Mouse (Mus musculus) cerebellum, adult 8-10 months (tissue): ENCODE results near the gene Cfap61.
A peak's percentile ranks its signal among the peaks of the same experiment; 100 is the strongest.

Source experiments
- DNase-seq: peaks from one replicate; pipeline ENCODE4 v3.0.0; 2022

Gene Cfap61

GRCm38 (mm10) chr2:146223176-146223905 is 288.8 kb downstream of the Cfap61 start:
- DNase-seq: peak; percentile 16

DNA sequence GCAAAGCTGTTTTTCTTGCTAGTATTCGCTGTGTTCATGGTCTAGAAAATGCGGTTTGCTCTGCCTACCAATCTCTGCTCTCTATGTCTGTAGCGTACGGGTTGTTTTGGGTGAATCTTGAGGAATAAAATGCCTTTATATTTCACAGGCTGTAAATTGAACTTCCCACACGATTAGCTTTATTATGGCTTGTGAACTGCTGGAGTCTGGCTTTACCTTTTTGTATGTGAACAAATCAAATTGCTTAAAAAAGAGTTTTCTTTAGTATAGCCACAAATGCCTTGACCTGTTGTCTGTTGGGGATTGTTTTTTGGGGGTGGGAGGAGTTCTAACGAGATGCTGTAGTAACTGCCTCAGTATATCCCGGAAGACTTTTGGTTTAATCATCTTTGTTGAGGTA is 289.6 kb downstream of the Cfap61 start:
- DNase-seq: no peak

GRCm38 (mm10) chr2:146225818-146226217 is 291.2 kb downstream of the Cfap61 start:
- DNase-seq: no peak

- no peak for DNase-seq
Measured at GRCm38 (mm10) chr2:146226484-146226883, 291.9 kb downstream of the Cfap61 start.

GRCm38 (mm10) chr2:146227646-146228045 is 293.1 kb downstream of the Cfap61 start:
- DNase-seq: no peak

- no peak for DNase-seq
Measured at GRCm38 (mm10) chr2:146228435-146228834, 293.9 kb downstream of the Cfap61 start.

DNA sequence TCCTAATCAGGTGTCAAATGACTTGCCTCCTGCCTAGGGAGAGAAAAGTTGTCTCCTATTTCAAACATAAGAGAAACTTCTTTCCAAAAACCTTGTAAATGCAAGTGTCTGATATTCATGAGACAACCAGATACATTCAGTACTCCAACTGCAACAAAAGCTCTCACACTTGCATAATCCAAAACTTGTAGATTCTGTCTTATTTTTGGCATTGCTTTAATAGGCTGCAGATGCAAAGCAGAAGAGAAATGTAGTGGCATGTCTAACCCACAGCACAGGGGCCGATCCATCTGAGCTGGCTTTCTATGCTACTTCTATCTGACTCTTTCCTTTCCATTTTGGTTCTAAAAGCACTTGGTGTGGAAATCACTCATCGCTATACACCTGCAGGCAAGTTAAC is 296.9 kb downstream of the Cfap61 start:
- DNase-seq: no peak

DNA sequence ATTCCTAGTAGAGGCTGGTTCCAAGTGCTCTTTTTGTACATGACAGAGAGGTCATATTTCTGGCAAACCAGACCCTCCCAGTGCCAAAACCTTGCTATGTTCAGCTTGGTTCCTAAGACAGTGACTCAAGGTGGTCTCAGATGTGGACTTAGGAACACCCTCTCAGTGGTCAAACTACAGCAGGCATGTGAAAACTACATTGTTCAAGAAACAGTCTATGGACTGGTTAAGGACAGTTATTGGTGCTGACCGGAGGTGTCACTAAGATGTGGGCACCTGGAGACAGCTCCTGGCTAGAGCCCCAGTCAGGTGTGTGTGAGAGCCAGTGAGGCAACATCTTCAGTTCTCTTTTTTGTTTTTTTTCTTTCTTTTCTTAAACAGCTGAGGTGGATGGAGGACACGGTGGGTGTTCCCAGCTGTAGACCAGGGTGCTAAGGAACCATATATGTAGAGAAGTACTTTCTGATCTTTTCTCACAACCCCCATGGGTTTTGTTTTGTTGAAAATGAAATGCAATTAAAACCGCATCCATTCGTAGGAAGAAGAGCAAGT is 304.7 kb downstream of the Cfap61 start:
- DNase-seq: no peak

DNA sequence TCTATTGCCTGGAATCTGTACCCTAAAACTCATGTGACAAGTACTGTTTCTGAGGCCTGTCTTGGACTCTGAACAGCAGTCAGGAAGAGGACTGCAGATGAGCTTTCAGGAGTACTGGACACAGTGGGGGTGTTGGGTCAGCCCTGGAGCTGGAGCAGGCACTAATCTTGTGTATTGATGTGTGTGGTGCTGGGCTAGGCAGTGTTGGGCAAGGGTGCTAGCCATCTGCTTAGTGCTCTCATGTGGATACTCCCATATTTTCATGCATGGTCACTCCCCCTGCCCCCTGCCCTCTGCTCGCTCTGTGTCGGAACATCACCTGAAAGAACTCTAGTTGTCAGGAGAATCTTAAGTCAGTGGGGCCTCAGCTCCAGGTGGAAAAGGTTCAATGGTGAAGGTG is 309.5 kb downstream of the Cfap61 start:
- no peak for DNase-seq

DNA sequence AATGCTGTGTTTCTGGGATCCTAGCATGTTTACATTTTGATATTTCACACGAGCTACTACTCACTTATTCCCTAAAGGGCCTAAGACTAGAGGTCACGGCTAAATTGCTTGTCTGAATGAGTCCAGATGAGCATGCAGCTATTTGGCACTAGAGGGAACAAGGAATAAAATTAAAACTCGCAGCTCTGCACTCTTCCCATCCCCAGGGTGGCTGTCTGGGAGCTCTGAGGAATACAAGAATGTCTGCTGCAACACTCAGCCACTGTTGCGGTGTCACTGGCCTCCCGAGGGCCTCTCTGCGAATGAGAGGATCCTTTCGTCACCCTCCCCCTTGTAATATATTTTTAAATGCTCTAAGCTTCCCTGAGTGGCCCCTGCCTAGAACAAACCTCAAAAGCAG is 310.8 kb downstream of the Cfap61 start:
- DNase-seq: no peak

DNA sequence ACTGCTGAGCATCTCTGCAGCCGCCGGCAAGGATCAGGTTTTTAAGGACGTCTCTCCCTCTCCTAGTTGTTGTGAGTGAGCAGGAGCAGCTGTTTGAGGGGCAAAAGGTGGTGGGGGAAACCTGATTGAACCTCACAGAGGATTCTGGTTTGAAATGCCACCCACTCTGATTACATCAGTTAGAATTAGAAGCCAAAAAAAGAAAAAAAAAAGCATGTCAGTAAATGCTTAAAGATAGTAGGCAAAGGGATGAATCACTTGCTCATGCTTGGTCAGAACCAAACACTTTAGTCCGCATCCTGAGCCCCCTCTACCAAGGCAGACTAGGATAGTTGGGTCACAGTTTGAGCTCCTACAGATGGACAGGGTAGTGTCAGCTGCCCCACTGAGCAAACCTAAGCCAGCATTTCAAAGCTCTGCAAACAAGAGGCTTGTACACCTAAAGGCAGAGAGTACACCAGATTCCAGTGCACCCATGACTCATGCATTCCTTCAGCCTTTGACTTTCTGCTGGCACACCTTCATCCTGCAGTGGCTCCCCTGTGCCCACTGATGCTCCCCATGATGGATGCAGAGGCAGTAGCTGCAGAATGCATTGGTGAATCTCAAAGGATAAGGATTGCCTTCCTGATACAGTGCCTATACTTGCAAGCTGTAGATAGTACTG is 312.0 kb downstream of the Cfap61 start:
- no peak for DNase-seq

GRCm38 (mm10) chr2:146247576-146247975 is 313.0 kb downstream of the Cfap61 start:
- no peak for DNase-seq

DNA sequence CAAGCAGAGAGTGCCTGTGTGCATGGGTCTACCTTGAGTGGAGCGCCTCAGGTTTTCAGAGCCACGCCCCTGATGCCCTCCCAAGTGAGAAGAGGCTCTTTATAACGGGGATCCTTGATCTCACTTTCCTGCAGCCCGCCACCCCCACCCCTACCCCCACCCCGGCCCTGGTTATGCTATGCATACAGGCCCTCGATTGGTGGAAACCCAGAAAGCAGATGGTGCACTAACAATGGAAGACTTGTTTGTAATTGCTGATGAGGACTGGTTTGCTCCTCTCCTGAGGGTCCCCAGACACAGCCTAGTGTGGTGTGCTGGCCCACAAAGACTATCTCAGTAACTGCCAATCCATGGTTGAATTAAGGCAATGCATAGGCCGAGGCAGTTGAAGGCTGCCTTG is 314.4 kb downstream of the Cfap61 start:
- no peak for DNase-seq

DNA sequence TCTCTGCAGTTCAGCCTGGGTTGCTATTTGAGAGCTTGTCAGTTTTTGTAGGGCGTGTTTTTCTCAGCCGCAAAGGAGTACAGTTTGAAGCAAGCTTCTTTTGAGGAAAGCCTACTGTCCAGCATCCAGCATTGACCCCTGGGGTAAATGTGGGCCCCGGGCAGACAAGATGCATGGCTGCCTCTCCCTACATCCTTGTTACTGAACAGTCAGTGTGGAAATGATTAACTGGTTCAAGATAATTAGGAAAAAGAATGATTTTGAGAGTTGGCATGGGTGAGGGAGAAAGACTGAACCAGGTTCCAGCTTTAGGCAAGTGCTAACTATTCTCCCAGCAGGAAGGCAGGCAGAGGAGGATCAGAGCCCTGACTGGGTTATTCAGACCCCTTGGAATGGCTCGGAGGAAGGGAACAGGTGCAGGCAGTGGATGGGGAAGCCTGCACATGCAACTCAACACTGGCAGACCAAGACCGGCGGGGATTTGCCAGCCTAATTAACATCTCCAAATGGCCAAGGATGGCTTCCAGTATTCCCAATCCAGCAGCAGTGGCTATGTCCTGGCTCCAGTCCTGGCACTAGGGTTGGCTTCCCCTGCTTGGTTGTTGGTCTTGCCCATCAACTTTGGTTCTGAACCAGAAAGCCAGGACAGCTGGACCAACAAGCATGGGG is 315.8 kb downstream of the Cfap61 start:
- DNase-seq: peak; percentile 7

- DNase-seq: no peak
Measured at GRCm38 (mm10) chr2:146254387-146254786, 319.8 kb downstream of the Cfap61 start.

DNA sequence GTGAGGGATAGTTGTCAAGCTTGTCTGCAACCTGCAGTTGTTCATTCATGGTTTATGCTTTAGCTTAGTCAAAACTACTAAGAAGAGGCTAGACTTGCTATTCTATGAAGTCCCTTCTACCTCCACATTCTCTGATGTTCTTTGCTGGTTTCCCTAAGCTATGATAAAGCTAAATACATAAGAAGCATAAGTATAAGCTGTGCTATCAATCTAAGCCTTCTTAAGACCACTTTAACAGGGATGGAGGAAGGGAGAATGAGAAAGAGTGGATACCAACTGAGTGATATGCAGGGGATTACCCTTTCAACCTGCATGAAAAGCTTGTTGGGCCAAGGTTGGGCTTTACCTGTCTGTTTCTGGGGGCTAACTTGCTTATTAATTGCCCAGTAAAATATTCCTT is 321.1 kb downstream of the Cfap61 start:
- DNase-seq: no peak

- DNase-seq: no peak
Measured at GRCm38 (mm10) chr2:146256321-146256875, 321.8 kb downstream of the Cfap61 start.

GRCm38 (mm10) chr2:146257037-146257436 is 322.5 kb downstream of the Cfap61 start:
- no peak for DNase-seq

- no peak for DNase-seq
Measured at GRCm38 (mm10) chr2:146257609-146258008, 323.0 kb downstream of the Cfap61 start.

DNA sequence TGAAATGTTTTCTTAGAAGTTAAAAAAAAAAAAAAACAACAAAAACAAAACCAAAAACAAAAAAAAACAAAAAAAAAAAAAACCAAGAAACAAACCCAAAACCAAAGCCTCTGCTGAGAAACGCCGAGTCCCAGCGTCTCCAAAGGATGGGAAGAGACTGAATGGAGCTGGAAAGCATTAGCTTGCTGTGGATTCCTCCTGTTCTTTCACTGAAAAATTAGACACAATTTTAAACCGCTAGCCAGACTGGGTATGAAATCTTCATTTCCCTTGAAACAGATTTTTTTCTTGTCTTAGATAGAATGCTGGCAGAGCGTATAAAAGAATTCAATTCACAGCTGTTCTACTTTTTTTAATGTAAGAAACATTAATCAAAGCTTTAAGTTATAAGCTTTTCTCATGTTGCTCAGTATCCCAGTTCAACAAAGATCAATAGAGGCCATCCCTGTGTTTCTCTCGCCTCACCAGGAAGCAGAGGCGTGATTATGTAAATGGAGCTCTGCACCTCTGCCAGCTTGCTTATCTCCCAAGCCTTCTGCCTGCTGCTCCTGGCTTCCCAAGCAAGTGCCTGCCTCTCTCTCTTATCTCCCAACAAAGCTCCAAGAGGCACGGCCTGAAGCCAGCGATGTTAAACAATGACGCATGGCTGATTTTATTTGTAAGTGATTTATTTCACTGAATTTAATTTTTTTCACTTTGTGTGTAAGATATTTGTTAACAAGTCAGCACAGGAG is 324.3 kb downstream of the Cfap61 start:
- no peak for DNase-seq

GRCm38 (mm10) chr2:146259787-146260560 is 325.4 kb downstream of the Cfap61 start:
- no peak for DNase-seq

- DNase-seq: no peak
Measured at GRCm38 (mm10) chr2:146261146-146261545, 326.6 kb downstream of the Cfap61 start.
